Comparison of ENCODE assay signal across 9 mouse cellular contexts in the genomic region with DNA sequence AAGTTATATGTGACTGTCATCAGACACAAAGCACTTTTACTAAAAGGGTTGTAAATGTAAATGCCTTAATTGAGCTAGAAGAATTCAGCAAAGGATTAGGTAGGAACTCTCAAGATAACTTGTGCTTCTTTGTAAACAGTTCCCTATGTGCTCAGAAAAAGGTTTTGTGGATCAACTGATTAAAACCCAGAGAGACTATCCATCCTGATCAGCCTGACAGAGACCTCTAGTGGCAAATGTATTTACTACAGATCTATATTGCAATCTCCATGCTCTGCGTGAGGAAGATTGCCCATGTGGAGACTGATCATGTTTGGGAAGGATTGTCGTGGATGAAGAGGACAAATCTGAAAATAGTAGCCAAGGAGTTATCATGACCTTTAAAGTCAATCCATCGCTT. TPM values are rescaled to one million over a fixed set of nuclear protein-coding genes. Genes with fewer than 3 reads are reported as not detected.
DNase-seq lines count a peak whose midpoint lies in the region; ATAC-seq and TF ChIP-seq lines count a peak whose summit lies in the region.
"Had no signal": no experiment of that assay in that cellular context is flagged by ENCODE, and none has a peak within 500 bp of the region (broad histone marks: within the 10 kb centered on the region; RNA-seq: fewer than 3 reads in every experiment).

No protein-coding gene starts in this region.

- ATAC-seq in G1E (ENCODE audit: extremely low read depth, insufficient number of reproducible peaks, low FRiP score, poor library complexity, severe bottlenecking): 0 out of 2 replicates have a peak, but pooled peaks have one; percentile 38
- ATAC-seq in common myeloid progenitor, adult 5-6 weeks (replicated peaks; ENCODE audit: low read depth, poor library complexity, severe bottlenecking): peak; percentile 71; the same call in 1 of the 2 replicates
- ATAC-seq in megakaryocyte progenitor cell, adult 5-6 weeks (replicated peaks; ENCODE audit: poor library complexity): peak; percentile 91

- peaks cover 10% of the 10 kb centered on the region for H3K4me1 ChIP-seq in G1E (ENCODE audit: insufficient read depth, low read depth, low read length)

- no peaks in the 10 kb centered on the region for H3K9me3 ChIP-seq in G1E (replicated peaks)
- H3K9me3 ChIP-seq: heart, embryonic 13.5 days had no signal

- no peak overlapping the region for H3K27ac ChIP-seq in layer of hippocampus, adult 2 months
- H3K27ac ChIP-seq: heart, embryonic 13.5 days; macrophage had no signal

- no peaks in the 10 kb centered on the region for H3K36me3 ChIP-seq in G1E (replicated peaks)

- no peak overlapping the region for H3K4me3 ChIP-seq in layer of hippocampus, adult 2 months
- H3K4me3 ChIP-seq in G1E (ENCODE audit: low read depth, low read length): no peak overlapping the region
- H3K4me3 ChIP-seq: heart, embryonic 13.5 days had no signal

- TF ChIP-seq CTCF in layer of hippocampus, adult 2 months (conservative IDR thresholded peaks at IDR 0.05): peak; percentile 91
- no peak for TF ChIP-seq CTCF in G1E (IDR thresholded peaks at IDR 0.05; ENCODE audit: low read depth, low read length)

- peak in 1 of 2 experiments; percentile 42 for DNase-seq in layer of hippocampus, adult 2 months (ENCODE audit: low spot score in 2 of 2)
- DNase-seq in layer of hippocampus, postnatal 10 days (ENCODE audit: low spot score in 2 of 2): no peak
- peak; percentile 16 for DNase-seq in G1E (ENCODE audit: low spot score)
- no peak for DNase-seq in frontal cortex, postnatal 10 days (ENCODE audit: low spot score in 2 of 2)
- DNase-seq in adrenal gland, postnatal 14 days: no peak

- H3K27me3 ChIP-seq in G1E (ENCODE audit: insufficient read depth, low read length): peaks cover 13% of the 10 kb centered on the region; the same call in 1 of the 2 replicates
- H3K27me3 ChIP-seq: heart, embryonic 13.5 days had no signal

RNA-seq across cellular contexts. Expression of a gene that starts 19.8 kb away (rescaled TPM):
- total RNA-seq in layer of hippocampus, adult 2 months (2021): 10 to 100 TPM; 66.2 to 66.8 TPM
- total RNA-seq in layer of hippocampus, postnatal 10 days (2021): 10 to 100 TPM; 56.7 to 61.8 TPM
- 176 and 227 TPM in 2 replicates for total RNA-seq in G1E (2014; fragmentation: Nextera tagmentation)
- total RNA-seq in G1E (2017): 148 and 167 TPM in 2 replicates
- 30.5 and 37.1 TPM in 2 replicates for polyA plus RNA-seq in G1E (2012)
- total RNA-seq in common myeloid progenitor, adult 5-6 weeks (2017): 403 and 451 TPM in 2 replicates
- total RNA-seq in megakaryocyte progenitor cell, adult 5-6 weeks (2015): 225 and 270 TPM in 2 replicates
- total RNA-seq in megakaryocyte progenitor cell, adult 5-6 weeks (2017): 231 and 265 TPM in 2 replicates
- 91.4 and 116 TPM in 2 replicates for total RNA-seq in adrenal gland, postnatal 14 days (2021)

Comparison
In these comparisons a context has a peak if more than half of its experiments do, and no peak if none do; other contexts are left out.
1. ATAC-seq: peak in every context shown above with its lines; median percentile 91 in megakaryocyte progenitor cell, adult 5-6 weeks; 71 in common myeloid progenitor, adult 5-6 weeks; 38 in G1E.